ENCODE assay signal across 13 mouse cellular contexts in the genomic region with DNA sequence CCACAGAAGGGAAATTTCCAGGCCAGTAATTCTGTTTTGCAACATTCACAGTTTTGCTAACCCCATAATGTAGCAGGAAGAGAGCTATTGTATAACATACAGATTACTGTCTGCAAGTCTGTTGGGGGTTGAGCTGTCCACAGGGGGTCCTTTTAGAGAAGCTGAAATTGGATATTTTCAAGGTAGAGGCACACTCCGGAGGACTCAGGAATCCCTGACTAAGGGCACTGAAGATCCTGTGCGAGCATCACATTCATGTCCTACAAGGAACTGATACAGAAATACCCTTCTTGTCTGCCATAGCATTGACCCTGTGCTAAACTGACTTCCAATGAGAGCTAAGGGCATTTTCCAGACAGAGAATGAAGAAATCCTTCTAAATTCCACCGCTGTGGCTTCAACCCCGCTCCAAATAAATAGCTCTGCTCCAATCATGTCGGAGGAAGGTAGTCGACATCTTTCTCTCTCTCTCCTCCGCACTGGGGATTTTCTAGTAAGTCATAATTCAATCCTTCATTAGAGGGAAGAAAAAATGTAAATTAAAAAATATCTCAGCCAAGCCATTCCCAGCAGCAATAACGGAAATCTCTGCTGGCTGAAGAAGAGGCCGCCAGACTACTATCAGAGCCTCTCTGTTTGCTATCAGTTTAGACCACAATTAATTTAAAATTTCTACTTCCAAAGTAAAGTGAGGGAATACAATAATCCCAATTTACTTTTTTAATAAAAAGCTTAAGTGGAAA.
DNase-seq lines count a peak whose midpoint lies in the region; ATAC-seq lines count a peak whose summit lies in the region.
"Had no signal": no experiment of that assay in that cellular context is flagged by ENCODE, and none has a peak within 500 bp of the region (broad histone marks: within the 10 kb centered on the region; RNA-seq: fewer than 3 reads in every experiment).

No protein-coding gene starts in this region.

- no peak overlapping the region for H3K4me2 ChIP-seq in hindbrain, embryonic 11.5 days (replicated peaks; ENCODE audit: low read depth, low read length)
- no peak overlapping the region for H3K4me2 ChIP-seq in embryonic facial prominence, embryonic 11.5 days (ENCODE audit: low read depth, low read length)
- no peak overlapping the region for H3K4me2 ChIP-seq in hindbrain, embryonic 16.5 days (ENCODE audit: low read length)
- 0 out of 2 replicates have a peak overlapping the region, but pooled peaks have one; percentile 5 for H3K4me2 ChIP-seq in neural tube, embryonic 13.5 days
- H3K4me2 ChIP-seq: heart, embryonic 13.5 days; limb, embryonic 15.5 days had no signal

- no peak overlapping the region for H3K4me3 ChIP-seq in hindbrain, embryonic 11.5 days (ENCODE audit: low read depth, low read length)
- no peak overlapping the region for H3K4me3 ChIP-seq in hindbrain, embryonic 10.5 days
- no peak overlapping the region for H3K4me3 ChIP-seq in embryonic facial prominence, embryonic 11.5 days (ENCODE audit: low read depth, low read length)
- no peak overlapping the region for H3K4me3 ChIP-seq in hindbrain, embryonic 16.5 days (ENCODE audit: low read length)
- no peak overlapping the region for H3K4me3 ChIP-seq in neural tube, embryonic 13.5 days
- H3K4me3 ChIP-seq in heart, embryonic 10.5 days, result no peak overlapping the region
- H3K4me3 ChIP-seq: heart, embryonic 13.5 days; limb, embryonic 15.5 days had no signal

- no peak overlapping the region for H3K27ac ChIP-seq in hindbrain, embryonic 11.5 days (ENCODE audit: low read depth, low read length)
- H3K27ac ChIP-seq in hindbrain, embryonic 10.5 days, result no peak overlapping the region
- no peak overlapping the region for H3K27ac ChIP-seq in embryonic facial prominence, embryonic 11.5 days (replicated peaks; ENCODE audit: low read depth, low read length)
- no peak overlapping the region for H3K27ac ChIP-seq in hindbrain, embryonic 16.5 days (ENCODE audit: low read depth, low read length)
- H3K27ac ChIP-seq in neural tube, embryonic 13.5 days (replicated peaks), result peak overlapping the region; percentile 52
- H3K27ac ChIP-seq in heart, embryonic 10.5 days, result no peak overlapping the region
- H3K27ac ChIP-seq: heart, embryonic 13.5 days; limb, embryonic 15.5 days had no signal

- WGBS in hindbrain, embryonic 11.5 days, result 50% methylated on average over 9 of the region's 9 CpGs
- 38% methylated on average over 9 of the region's 9 CpGs for WGBS in hindbrain, embryonic 10.5 days
- WGBS in embryonic facial prominence, embryonic 11.5 days, result 37% methylated on average over 9 of the region's 9 CpGs
- 36% methylated on average over 9 of the region's 9 CpGs for WGBS in hindbrain, embryonic 16.5 days
- 37% methylated on average over 9 of the region's 9 CpGs for WGBS in neural tube, embryonic 13.5 days
- WGBS in heart, embryonic 10.5 days, result 47% methylated on average over 9 of the region's 9 CpGs

- H3K4me1 ChIP-seq in hindbrain, embryonic 11.5 days (replicated peaks; ENCODE audit: control insufficient read depth, insufficient read depth, low read length), result no peaks in the 10 kb centered on the region
- H3K4me1 ChIP-seq in hindbrain, embryonic 10.5 days (replicated peaks), result peaks cover 17% of the 10 kb centered on the region
- no peaks in the 10 kb centered on the region for H3K4me1 ChIP-seq in embryonic facial prominence, embryonic 11.5 days (ENCODE audit: control insufficient read depth, insufficient read depth, low read length)
- H3K4me1 ChIP-seq in hindbrain, embryonic 16.5 days (ENCODE audit: control insufficient read depth, insufficient read depth, low read depth, low read length), result no peaks in the 10 kb centered on the region; the same call in 1 of the 2 replicates
- H3K4me1 ChIP-seq in neural tube, embryonic 13.5 days (replicated peaks), result peaks cover 22% of the 10 kb centered on the region
- H3K4me1 ChIP-seq in heart, embryonic 10.5 days, result no peaks in the 10 kb centered on the region
- H3K4me1 ChIP-seq: heart, embryonic 13.5 days; limb, embryonic 15.5 days had no signal

- H3K9me3 ChIP-seq in hindbrain, embryonic 11.5 days (ENCODE audit: control insufficient read depth, low read length), result no peaks in the 10 kb centered on the region
- H3K9me3 ChIP-seq in hindbrain, embryonic 10.5 days, result no peaks in the 10 kb centered on the region
- no peaks in the 10 kb centered on the region for H3K9me3 ChIP-seq in embryonic facial prominence, embryonic 11.5 days (replicated peaks; ENCODE audit: control insufficient read depth, low read length)
- H3K9me3 ChIP-seq in hindbrain, embryonic 16.5 days (ENCODE audit: control insufficient read depth, low read length), result peaks cover 2% of the 10 kb centered on the region; the same call in 1 of the 2 replicates
- peaks cover 9% of the 10 kb centered on the region; the same call in 1 of the 2 replicates for H3K9me3 ChIP-seq in neural tube, embryonic 13.5 days
- H3K9me3 ChIP-seq in heart, embryonic 10.5 days, result no peaks in the 10 kb centered on the region
- H3K9me3 ChIP-seq: limb, embryonic 15.5 days had no signal

- H3K27me3 ChIP-seq in hindbrain, embryonic 11.5 days (ENCODE audit: control insufficient read depth, insufficient read depth, low read length), result no peaks in the 10 kb centered on the region
- H3K27me3 ChIP-seq in hindbrain, embryonic 10.5 days (ENCODE audit: insufficient read depth, poor library complexity, severe bottlenecking), result no peaks in the 10 kb centered on the region
- H3K27me3 ChIP-seq in embryonic facial prominence, embryonic 11.5 days (ENCODE audit: control insufficient read depth, insufficient read depth, low read length), result no peaks in the 10 kb centered on the region
- H3K27me3 ChIP-seq in hindbrain, embryonic 16.5 days (replicated peaks; ENCODE audit: control insufficient read depth, insufficient read depth, low read length), result no peaks in the 10 kb centered on the region
- no peaks in the 10 kb centered on the region for H3K27me3 ChIP-seq in neural tube, embryonic 13.5 days
- no peaks in the 10 kb centered on the region for H3K27me3 ChIP-seq in heart, embryonic 10.5 days (ENCODE audit: insufficient read depth, poor library complexity, severe bottlenecking)
- H3K27me3 ChIP-seq: heart, embryonic 13.5 days; limb, embryonic 15.5 days had no signal

- no peaks in the 10 kb centered on the region for H3K36me3 ChIP-seq in hindbrain, embryonic 11.5 days (ENCODE audit: control insufficient read depth, insufficient read depth, low read length)
- no peaks in the 10 kb centered on the region for H3K36me3 ChIP-seq in hindbrain, embryonic 10.5 days
- H3K36me3 ChIP-seq in embryonic facial prominence, embryonic 11.5 days (replicated peaks; ENCODE audit: control insufficient read depth, insufficient read depth, low read depth, low read length), result no peaks in the 10 kb centered on the region
- no peaks in the 10 kb centered on the region for H3K36me3 ChIP-seq in hindbrain, embryonic 16.5 days (ENCODE audit: control insufficient read depth, insufficient read depth, low read length)
- no peaks in the 10 kb centered on the region for H3K36me3 ChIP-seq in neural tube, embryonic 13.5 days
- H3K36me3 ChIP-seq in heart, embryonic 10.5 days, result no peaks in the 10 kb centered on the region
- H3K36me3 ChIP-seq: heart, embryonic 13.5 days; limb, embryonic 15.5 days had no signal

- ATAC-seq in hindbrain, embryonic 11.5 days (ENCODE audit: low FRiP score), result peak; percentile 26; the same call in 1 of the 2 replicates
- ATAC-seq in embryonic facial prominence, embryonic 11.5 days (replicated peaks; ENCODE audit: insufficient number of reproducible peaks, low FRiP score, low TSS enrichment, low read depth), result no peak
- ATAC-seq in hindbrain, embryonic 16.5 days, result peak; percentile 67
- peak; percentile 63; the same call in 1 of the 2 replicates for ATAC-seq in neural tube, embryonic 13.5 days (ENCODE audit: low read depth)
- no peak for ATAC-seq in monocyte, adult 5-6 weeks (replicated peaks; ENCODE audit: insufficient number of reproducible peaks, low FRiP score, low TSS enrichment, poor library complexity, severe bottlenecking)

- DNase-seq in hindbrain, embryonic 11.5 days (ENCODE audit: low spot score), result peak; percentile 3
- DNase-seq in hindbrain, embryonic 10.5 days (ENCODE audit: low spot score), result no peak
- peak; percentile 6 for DNase-seq in embryonic facial prominence, embryonic 11.5 days (ENCODE audit: low spot score)
- DNase-seq in c-Kit-positive CD71-positive TER-119-positive erythroid progenitor cells, embryonic 14.5 days (ENCODE audit: low spot score), result no peak
- no peak for DNase-seq in heart, embryonic 10.5 days (ENCODE audit: low spot score)
- DNase-seq: adrenal gland, adult 8-10 months; cerebellum, postnatal 25 days; lung, adult 2 months had no signal

- no peak overlapping the region for H3K9ac ChIP-seq in hindbrain, embryonic 11.5 days (ENCODE audit: low read depth, low read length)
- no peak overlapping the region for H3K9ac ChIP-seq in embryonic facial prominence, embryonic 11.5 days (replicated peaks; ENCODE audit: low read length)
- no peak overlapping the region for H3K9ac ChIP-seq in hindbrain, embryonic 16.5 days (ENCODE audit: low read depth, low read length)
- no peak overlapping the region for H3K9ac ChIP-seq in neural tube, embryonic 13.5 days
- H3K9ac ChIP-seq: heart, embryonic 13.5 days; limb, embryonic 15.5 days had no signal

Comparison
In these comparisons a context has a peak if more than half of its experiments do, and no peak if none do; other contexts are left out.
1. DNase-seq: peak in hindbrain, embryonic 11.5 days (single experiment) and embryonic facial prominence, embryonic 11.5 days (single experiment); none in hindbrain, embryonic 10.5 days (single experiment), c-Kit-positive CD71-positive TER-119-positive erythroid progenitor cells, embryonic 14.5 days (single experiment) and heart, embryonic 10.5 days (single experiment).
2. ATAC-seq: peak in hindbrain, embryonic 11.5 days (single experiment), hindbrain, embryonic 16.5 days (single experiment) and neural tube, embryonic 13.5 days (single experiment); none in embryonic facial prominence, embryonic 11.5 days (single experiment) and monocyte, adult 5-6 weeks (single experiment).